Mouse (Mus musculus): Measurements from ENCODE around the gene Olfm1. TPM values are rescaled to one million over a fixed set of nuclear protein-coding genes. Genes with fewer than 3 reads are reported as not detected.

The Olfm1 gene
- 10 to 100 TPM; 21.8 to 24.2 TPM for total RNA-seq (2023)

GRCm38 (mm10) chr2:28192821-28193689 is at the start of gene Olfm1:
Olfm1 (plus strand) TSS chr2:28192992.

Other genes starting within 250 kb of the Olfm1 start
- 100 to 1,000 TPM; 164 to 228 TPM for gene Fcnb, start 108.1 kb upstream of the Olfm1 start, total RNA-seq (2023)

Measured in neutrophil, adult 83 days (primary cell).